Mouse (Mus musculus): ENCODE measurements around the gene Insig1.

Insig1 gene

DNA sequence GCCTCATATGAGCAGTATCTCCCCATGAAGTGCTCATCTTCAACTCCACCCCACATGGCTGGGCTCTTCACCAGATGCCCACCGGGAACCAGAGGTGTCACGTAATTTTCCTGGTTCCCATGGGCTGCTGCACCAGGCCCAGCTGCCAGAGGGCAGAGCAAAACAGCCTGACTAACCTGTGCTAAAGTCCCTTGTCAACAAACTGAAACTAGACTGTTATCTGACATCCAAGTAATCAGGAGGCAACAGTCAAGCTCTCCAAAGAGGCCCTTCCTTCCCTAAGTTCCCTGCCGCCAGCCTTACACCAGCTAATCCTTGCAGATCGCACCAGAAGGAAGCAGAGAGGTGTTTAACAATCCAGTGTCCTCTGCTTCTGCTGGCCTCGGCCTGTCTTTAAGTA is 4.9 kb upstream of the Insig1 start:
- DNase-seq: no peak

DNA sequence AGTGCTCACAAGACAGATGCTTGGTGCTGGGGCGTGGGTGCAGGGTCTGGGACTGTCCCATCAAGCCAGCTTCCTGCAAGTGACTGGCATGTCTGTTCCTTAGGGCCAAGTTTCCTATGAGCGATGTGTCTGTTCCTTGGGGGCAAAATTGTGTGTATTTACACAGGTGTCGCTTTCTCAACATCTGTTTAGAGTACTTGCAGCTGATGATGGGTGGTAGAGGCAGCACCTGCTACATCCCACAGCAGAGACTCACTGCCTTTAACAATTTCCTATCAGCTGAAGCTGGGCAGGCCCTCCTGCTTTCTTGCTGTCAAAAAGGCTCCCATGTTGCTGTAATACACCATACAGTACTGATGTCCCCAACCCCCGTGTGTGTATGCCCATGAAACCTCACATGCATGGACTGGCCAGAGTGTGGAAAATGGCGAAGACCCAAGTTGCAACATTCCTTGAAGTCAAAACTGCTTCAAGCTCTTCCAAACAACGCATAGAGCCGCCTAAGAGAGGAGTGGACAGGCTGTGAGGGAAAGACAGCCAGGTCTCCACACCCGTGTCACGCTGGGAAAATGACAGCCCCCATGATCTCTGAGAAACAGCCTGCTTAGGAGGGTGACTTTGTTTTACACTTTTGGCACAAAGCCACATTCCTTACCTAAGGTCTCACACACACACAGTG is 875 bp upstream of the Insig1 start:
- no peak for DNase-seq

DNA sequence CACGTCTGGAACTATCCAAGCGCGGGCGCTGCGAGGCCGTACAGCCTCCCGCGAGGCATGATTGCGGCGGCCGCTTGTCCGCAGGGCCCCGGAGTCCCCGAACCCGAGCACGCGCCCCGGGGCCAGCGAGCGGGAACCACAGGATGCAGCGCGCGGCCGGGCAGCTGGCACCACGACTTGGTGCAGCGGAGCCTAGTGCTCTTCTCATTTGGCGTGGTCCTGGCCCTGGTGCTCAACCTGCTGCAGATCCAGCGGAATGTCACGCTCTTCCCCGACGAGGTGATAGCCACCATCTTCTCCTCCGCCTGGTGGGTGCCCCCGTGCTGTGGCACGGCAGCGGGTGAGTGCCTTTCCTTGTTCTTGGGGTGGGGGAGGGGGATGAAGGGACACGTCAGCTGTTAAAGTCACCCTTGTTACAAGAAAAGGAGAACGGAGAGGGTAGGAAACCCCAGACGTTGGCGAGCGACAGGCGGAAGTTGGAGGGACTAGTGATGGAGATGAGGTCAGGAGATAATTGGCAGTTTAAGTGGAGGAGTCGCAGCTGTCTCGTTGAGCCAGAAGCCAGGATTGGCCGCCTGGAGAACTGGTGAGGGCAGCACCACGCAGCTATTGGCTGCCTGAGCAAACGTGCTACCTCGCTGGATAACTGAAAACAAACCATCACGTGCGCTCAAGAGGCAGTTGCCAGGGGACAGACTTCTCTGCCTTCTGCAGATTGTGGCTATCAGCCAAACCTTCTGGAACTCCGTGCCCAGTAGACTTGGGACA is 477 bp downstream of the Insig1 start:
- peak; percentile 89 to 97 for DNase-seq

DNA sequence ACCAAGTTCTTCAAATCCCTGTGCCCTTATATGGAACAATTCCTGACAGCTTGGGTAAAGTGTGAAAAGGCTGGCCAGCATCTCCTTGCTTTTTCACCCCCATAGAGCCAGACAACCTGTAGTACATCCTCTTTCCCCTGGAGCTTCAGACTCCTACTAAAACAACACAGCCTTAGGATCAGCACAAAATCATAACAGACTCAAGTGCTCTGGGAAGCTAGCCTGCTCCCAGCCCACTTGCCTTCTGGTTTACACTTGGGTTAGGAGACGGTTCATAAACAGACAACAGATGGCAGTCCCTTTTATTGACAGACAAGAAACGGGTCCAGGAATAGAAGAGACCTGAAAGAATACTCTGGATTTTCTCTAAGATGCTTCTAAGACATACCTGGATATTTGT is 8.3 kb downstream of the Insig1 start:
- no peak for DNase-seq

DNA sequence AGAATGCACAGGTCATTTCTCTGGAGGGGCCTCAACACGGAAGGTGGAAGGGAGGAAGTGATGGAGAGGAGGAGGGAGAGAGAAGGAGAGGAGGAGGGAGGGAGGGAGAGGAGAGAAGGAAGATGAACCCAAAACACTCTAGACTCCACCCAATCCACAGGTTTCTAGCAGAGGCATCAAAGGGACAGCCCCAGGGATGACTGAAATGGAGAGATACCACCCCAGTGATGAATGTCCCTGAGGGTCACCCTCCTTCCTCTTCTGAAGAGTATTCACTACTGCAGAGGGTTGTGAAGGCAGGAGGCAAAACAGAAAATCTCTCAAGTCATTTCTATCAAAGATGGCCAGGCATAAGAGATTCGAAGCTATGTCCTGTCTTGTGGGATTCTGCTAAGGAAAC is 10.0 kb downstream of the Insig1 start:
- DNase-seq: no peak

DNA sequence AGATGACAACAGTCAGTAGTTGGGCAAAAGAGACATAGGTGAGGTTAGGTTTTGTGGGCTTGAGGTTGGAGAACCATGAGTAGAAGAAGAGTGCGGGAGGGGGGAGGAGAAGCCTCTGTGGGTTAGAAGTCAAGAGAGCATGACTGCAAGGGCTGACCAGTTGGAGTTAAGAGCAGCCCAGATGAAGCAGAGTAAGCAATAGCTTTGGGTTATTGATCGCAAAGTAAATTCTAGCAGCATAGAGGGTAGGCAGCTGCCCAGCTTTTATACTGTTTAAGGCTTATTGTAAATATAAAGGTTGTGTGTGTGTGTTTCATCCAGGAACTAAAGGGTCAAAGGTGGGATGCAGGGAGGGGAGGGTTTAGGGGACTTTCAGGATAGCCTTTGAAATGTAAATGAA is 10.7 kb downstream of the Insig1 start:
- DNase-seq: no peak

DNA sequence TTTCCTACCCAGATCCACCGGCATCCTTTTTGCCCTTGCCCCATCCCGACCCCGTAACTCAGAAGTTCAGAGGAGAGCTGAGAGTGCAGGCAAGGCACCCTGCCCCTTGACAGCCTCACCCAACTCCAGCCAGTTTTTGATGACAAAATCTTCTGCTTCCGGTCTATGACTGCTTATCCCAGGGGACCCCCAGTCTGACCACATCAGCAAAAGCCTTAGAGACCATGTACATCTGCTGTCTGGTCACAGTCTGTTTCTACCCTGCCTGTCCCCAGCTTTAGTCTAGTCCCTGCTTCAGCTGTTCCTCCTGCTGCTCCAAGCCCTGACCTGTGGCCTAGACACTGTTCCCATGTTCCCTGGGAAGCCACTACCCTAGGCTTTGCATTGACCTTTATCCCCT is 11.1 kb downstream of the Insig1 start:
- no peak for DNase-seq

DNA sequence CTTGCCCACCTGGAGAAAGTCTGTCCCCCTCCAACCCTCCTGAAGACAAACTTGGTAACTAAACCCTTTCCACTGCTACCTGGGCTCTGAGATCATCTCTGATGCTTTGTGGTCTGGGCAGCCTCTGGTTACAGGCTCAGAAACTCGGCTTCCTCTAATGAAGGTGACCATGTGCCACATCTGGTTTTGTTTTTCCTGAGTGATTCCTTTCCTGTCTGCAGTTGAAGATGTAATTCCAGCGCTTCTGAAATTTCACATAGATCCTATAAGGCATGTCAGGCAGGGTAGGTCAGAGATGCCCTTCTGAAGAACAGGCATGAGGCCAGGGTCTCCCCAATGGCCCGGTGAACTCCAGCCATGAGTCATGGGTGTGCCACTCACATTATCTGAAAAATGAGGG is 11.6 kb downstream of the Insig1 start:
- no peak for DNase-seq

DNA sequence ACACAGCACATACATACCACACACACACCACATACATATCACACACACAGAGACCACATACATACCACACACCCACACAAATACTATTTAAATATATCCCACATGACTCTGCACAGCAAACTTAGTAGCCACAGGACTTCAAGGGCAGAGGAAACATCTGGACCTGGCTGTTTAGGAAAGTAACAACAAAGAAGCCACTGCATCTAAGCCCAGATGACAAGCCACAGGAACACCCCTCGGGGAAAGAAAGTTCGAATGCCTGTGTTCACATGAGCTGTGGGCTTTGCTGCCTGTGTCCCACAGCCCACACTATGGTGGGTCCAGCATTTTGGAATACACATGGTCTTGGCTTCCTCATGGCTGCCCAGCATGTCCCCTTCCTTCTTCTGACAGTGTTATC is 13.6 kb downstream of the Insig1 start:
- DNase-seq: no peak

DNA sequence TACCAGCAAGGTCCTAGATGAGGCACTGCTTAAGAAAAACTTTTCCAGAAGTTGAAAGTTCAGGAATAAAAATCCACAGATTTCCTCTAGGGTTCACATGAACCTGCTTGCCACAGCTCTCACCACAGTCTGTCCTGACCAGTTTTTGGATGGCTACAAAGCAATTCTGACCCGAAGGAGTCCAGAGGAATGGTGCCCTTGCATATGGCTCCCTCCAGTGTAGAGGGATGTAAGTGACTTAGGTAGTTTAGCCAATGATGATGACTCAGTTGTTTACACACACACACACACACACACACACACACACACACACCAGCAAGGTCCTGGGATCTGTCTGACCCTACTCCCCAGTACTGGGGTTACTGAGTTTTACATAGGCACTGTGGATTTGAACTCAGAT is 19.4 kb downstream of the Insig1 start:
- peak in 1 of 2 experiments; percentile 29 for DNase-seq

DNA sequence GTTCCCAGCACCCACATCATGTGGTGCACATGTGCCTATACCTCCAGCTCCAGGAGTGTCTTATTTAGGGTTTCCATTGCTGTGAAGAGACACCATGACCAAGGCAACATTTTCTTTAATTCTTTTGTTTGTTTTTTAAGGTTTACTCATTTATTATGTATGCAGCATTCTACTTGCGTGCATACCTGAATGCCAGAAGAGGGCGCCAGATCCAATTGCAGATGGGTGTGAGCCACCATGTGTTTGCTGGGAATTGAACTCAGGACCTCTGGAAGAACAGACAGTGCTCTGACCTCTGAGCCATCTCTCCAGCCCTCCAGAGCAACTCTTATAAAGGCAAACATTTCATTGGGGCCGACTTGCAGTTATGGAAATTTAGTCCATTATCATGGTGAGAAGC is 21.2 kb downstream of the Insig1 start:
- DNase-seq: peak in 1 of 2 experiments; percentile 20

DNA sequence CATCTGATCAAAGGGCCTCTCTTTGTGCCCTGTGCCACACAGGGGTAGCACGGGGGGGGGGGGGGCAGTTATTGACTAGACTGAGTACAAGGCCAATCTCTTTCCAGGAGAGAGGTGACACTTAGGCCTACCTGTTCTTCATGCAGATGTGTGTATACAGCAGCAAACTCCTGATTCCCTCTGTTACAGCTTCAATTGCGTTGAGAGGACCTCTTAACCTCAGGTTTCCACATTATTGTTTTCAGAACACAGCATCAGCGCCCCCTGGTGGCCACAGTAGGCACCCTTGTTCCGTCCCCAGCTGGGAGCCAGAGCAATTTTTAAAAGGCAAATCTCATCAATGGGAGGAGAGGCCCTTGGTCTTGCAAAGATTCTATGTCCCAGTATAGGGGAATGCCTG is 22.7 kb downstream of the Insig1 start:
- peak; percentile 75 to 92 for DNase-seq

DNA sequence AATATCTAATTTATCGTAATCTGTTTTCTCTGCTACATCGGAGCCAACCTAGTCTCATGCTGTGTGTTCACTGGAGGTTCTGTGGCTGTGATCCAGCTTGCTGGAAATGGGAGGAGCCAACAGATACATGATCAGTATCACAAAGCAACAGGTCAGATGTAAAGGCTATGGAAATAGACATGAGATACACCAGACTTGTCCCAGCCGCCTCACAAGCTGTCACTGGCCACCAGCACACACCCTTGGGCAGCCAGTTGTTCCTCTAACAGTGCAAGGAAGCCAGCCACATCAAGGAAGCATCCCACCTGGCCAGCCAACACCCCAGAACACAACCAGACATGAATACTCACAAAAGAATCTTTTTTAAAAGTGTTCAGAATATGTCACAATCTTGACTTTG is 23.2 kb downstream of the Insig1 start:
- peak in 1 of 2 experiments; percentile 17 for DNase-seq

DNA sequence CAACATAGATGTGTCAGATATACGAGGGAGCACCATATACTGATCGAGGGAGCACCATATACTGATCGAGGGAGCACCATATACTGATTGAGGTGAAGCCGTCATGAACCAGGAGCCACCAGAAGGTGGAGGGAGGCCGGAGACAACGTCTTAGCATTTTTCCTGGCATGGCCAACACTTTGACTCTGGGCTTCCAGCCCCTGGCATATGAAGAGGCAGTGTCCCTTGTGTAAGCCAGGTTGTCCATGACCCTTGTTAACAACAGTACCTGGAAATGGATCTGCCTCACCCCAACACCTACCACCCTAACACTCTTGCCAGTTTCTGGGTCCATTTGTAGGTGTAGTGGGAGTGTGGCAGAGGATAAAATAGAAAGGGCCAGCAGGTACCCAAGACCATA is 23.7 kb downstream of the Insig1 start:
- DNase-seq: peak in 1 of 2 experiments; percentile 24

DNA sequence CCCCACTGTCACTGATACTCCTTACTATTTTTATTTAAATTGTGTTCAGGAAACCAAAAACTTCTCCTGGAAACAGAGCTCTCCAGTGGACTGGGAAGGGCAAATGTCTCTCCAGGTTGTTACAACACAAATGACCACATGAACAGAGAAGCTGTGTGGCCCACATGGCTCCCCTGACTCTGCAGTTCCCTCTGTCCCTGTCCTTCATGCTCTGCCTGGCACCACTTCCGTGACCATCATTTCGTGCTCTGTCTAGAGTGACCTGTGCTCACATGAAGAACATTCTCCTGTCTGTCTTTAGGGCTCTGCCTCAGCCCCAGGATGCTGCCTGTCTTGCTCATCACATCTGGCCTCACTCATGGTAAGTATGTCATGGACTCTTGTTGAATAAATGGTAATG is 24.5 kb downstream of the Insig1 start:
- peak in 1 of 2 experiments; percentile 8 for DNase-seq

DNA sequence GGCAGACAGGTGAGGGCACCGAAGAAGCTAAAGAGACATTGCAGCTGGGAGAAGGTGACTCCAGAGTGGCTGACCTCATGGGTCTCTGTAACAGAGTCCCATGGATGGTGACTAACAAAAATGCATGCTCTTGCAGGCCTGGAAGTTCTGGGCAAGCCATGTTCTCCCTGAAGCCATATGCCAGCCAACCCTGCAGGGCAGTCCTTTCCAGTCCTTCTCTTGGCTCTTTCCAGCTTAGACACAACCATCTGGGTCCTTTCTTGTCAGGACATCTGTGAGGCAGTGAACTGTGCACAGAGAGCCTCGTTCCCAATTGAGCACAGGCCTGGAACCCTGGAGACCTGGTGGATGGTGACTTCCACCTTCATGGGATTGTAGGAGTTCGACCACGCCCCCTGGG is 35.8 kb downstream of the Insig1 start:
- peak in 1 of 2 experiments; percentile 23 for DNase-seq

DNA sequence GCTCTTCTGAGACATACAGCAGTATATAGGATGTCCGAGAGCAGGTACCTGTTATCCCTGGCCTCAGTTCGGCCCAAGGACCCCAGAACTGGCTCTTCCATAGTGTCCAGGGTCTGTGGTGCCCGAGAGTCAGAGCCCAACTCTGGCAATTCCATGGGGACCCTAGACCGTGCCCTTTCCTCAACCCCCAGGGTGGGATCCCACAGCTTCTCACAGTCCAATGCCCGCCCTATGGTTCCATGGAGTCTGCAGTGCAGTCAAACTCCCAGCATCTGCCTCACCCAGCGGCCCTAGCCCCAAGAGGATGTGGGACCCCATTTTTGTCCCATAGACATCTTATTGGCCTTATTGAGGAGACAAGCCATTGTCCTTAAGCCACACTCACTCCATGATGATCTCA is 36.8 kb downstream of the Insig1 start:
- DNase-seq: peak in 1 of 2 experiments; percentile 15

DNA sequence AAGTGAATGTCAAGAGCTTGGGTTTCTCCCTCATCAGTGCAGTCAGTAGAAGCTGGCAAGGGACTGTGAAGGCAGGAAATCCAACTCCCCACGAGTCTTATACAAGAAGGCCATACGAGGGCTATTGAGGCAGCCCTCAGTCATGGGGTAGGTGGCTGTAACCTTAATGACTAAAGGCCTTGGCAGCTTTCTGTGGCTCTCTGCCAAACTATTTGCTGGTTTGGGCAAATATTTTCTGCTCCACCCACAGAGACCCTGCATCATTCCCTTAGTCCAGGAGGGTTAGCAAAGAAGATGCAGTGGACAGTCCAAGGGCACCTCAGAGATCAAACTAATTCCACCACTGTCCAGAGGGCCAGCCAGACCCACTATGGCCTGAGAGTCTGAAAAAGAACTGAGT is 39.7 kb downstream of the Insig1 start:
- DNase-seq: peak in 1 of 2 experiments; percentile 16

DNA sequence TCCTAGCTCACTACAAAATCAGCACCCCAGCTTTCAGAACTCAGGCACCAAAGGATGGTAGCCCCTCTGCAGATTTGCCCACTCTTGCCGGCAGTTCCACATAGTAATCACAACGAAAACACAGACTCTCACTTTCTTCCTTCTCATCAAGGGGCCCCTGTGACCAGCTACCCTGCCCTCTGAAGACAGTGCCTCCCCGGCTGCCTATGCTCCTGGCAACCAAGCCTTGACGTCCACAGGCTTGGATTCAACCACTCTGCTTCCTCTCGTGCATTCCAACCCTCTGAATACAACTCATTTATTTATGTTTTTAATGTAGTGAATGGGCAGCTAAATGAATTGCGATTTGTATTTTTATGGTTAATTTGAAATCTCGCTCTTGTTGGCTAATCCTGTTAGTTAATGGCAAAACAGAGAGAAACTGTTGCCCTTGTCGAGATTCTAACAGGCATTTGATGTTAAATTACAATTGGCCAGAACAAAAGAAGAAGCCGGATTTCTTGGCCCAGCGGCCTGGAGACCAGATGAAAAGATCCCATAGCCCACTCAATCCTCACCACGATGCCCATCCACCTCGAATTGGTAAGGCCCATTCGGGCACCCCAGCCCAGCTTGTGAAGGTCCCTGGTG is 46.2 kb downstream of the Insig1 start:
- peak in 1 of 2 experiments; percentile 11 for DNase-seq

DNA sequence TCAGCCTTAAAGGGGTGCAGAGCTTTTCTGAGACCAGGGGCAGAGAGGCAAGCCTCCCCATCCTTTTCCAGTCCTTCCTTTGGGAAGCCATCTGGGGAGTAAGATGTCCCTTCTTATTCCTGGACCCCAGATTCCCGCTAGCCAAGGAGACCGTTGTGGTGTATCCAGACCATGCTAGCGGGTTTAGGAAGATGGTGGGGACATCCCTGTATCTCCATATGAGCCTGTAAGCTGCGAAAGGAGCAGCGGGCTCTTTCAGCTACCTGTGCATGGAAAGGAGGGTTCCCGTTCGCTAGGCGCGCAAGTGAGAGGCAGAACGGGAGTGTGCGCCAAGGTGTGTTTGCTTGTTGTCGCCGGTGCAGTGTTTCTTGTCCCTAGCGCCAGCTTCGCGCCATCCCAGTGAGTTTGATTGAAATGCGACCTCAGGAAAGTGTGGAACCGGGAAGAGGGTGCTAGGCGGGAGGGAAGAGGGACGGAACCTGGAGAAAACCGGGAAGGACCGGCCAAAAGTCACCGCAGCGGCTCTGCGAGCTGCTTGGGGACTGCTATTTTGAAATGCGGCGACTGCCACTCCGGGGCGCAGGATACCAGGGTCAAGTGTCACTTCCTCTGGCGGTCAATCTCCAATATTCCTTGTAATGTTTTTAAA is 46.8 kb downstream of the Insig1 start:
- DNase-seq: peak; percentile 62 to 69

DNA sequence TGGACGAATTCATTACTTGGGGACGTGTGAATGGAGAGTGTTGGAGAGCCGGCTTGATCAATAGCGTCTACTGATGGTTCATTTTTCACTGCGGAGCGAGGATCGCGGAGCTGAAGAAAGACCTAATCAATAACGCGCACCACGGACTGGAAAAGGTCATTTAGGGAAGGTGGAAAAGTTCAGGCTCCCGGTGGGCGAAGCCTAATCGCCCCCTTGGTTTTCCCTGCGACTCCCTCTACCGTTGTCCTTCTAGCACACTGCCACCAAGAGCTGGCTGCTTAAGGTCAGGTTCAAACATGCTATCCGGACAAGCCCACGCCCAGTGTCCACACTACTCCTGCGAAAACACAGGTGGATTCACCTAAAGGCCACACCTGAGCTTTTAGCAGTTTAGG is 47.4 kb downstream of the Insig1 start:
- no peak for DNase-seq

DNA sequence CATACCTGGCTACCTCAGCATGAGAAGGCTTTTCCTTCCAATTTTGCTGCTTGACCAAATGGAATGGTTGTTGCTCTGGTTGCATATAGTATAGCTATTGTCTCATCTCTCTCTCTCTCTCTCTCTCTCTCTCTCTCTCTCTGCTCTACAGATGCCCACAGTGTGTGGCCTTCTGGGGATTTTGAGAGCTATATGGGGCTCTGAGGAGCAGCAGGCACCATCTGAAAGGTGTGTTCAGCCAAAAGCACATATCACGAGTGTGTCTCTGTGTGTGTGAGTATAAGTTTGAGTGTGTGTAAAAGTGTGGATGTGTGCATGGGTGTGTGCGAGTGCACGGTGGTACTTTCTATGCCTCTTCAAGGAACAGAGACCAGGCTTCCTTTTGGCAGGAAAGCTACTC is 48.4 kb downstream of the Insig1 start:
- DNase-seq: peak in 1 of 2 experiments; percentile 4

Measured in kidney, postnatal 25 days (tissue).